Comparison of ENCODE assay signal across 8 mouse cellular contexts in genomic region chr2:35199541-35199940, GRCm38 (mm10). TPM values are rescaled to one million over a fixed set of nuclear protein-coding genes. Genes with fewer than 3 reads are reported as not detected.
DNase-seq lines count a peak whose midpoint lies in the region; ATAC-seq and TF ChIP-seq lines count a peak whose summit lies in the region.

No protein-coding gene starts in this region.

- H3K36me3 ChIP-seq in E14TG2a.4 (ENCODE audit: insufficient read depth, low read length), result peaks cover 12% of the 10 kb centered on the region; the same call in 1 of the 2 replicates
- no peaks in the 10 kb centered on the region for H3K36me3 ChIP-seq in forebrain, embryonic 15.5 days
- H3K36me3 ChIP-seq in liver, embryonic 16.5 days (ENCODE audit: control insufficient read depth, insufficient read depth), result no peaks in the 10 kb centered on the region

- TF ChIP-seq CTCF in E14TG2a.4 (conservative IDR thresholded peaks at IDR 0.05; ENCODE audit: low read length), result no peak

- H3K9me3 ChIP-seq in E14TG2a.4 (ENCODE audit: low read length), result peaks cover 17% of the 10 kb centered on the region
- no peaks in the 10 kb centered on the region for H3K9me3 ChIP-seq in forebrain, embryonic 15.5 days
- no peaks in the 10 kb centered on the region for H3K9me3 ChIP-seq in liver, embryonic 16.5 days (replicated peaks; ENCODE audit: control insufficient read depth, low read length)

- peak; percentile 14 for DNase-seq in embryo, embryonic 10 days (ENCODE audit: low spot score)
- no peak for DNase-seq in embryo, embryonic 10.5 days (ENCODE audit: low spot score)
- DNase-seq in adrenal gland, adult 2 months, result no peak
- no peak for DNase-seq in urinary bladder, postnatal 10 days (ENCODE audit: low spot score)

- 14% methylated on average over 5 of the region's 5 CpGs for WGBS in forebrain, embryonic 15.5 days
- under 1% methylated on average over 5 of the region's 5 CpGs for WGBS in liver, embryonic 16.5 days (ENCODE audit: insufficient replicate concordance)

- H3K9ac ChIP-seq in forebrain, embryonic 15.5 days (replicated peaks), result peak overlapping the region; percentile 98
- peak overlapping the region; percentile 99 for H3K9ac ChIP-seq in liver, embryonic 16.5 days (ENCODE audit: low read depth, low read length)

- H3K4me2 ChIP-seq in forebrain, embryonic 15.5 days (replicated peaks), result peak overlapping the region; percentile 61
- H3K4me2 ChIP-seq in liver, embryonic 16.5 days (ENCODE audit: low read depth, low read length), result peak overlapping the region; percentile 81

- peaks cover 21% of the 10 kb centered on the region for H3K4me1 ChIP-seq in E14TG2a.4 (replicated peaks; ENCODE audit: low read depth, low read length)
- peaks cover 36% of the 10 kb centered on the region for H3K4me1 ChIP-seq in forebrain, embryonic 15.5 days
- peaks cover 17% of the 10 kb centered on the region for H3K4me1 ChIP-seq in liver, embryonic 16.5 days (ENCODE audit: control insufficient read depth, low read depth, low read length)

- no peak for ATAC-seq in forebrain, embryonic 15.5 days (replicated peaks)
- no peak for ATAC-seq in liver, embryonic 16.5 days (ENCODE audit: low read depth)
- ATAC-seq in inflammation-experienced regulatory T-cells, adult 6 months, result no peak

- no peaks in the 10 kb centered on the region for H3K27me3 ChIP-seq in E14TG2a.4 (ENCODE audit: insufficient read depth, low read length)
- 0 out of 2 replicates have a peak, but pooled peaks cover 1% of the 10 kb centered on the region for H3K27me3 ChIP-seq in forebrain, embryonic 15.5 days
- no peaks in the 10 kb centered on the region for H3K27me3 ChIP-seq in liver, embryonic 16.5 days (ENCODE audit: control insufficient read depth, insufficient read depth, low read depth, low read length)

- H3K4me3 ChIP-seq in E14TG2a.4 (replicated peaks; ENCODE audit: low read length), result peak overlapping the region; percentile 94
- peak overlapping the region; percentile 94 for H3K4me3 ChIP-seq in forebrain, embryonic 15.5 days
- peak overlapping the region; percentile 94 for H3K4me3 ChIP-seq in liver, embryonic 16.5 days (ENCODE audit: low read depth, low read length)

- H3K27ac ChIP-seq in forebrain, embryonic 15.5 days (replicated peaks), result peak overlapping the region; percentile 97; the same call in 1 of the 2 replicates
- peak overlapping the region; percentile 96 for H3K27ac ChIP-seq in liver, embryonic 16.5 days (ENCODE audit: low read length)

RNA-seq across cellular contexts. Expression of gene Rab14, which starts 1.4 kb away (rescaled TPM):
- 445 and 460 TPM in 2 replicates for polyA plus RNA-seq in forebrain, embryonic 15.5 days (2015; fragmentation: Nextera tagmentation; extraction: Ambion mirVana)
- polyA plus RNA-seq in liver, embryonic 16.5 days (2015; fragmentation: Nextera tagmentation; extraction: Ambion mirVana), result 110 and 114 TPM in 2 replicates
- total RNA-seq in adrenal gland, adult 2 months (2021), result 100 to 1,000 TPM; 209 to 246 TPM
- polyA plus RNA-seq in adrenal gland, adult 2 months (2012; rRNA removed), result 3,789 and 4,325 TPM in 2 replicates
- 100 to 1,000 TPM; 103 to 133 (median 130) TPM for polyA plus RNA-seq in inflammation-experienced regulatory T-cells, adult 6 months (2017; shearing (Covaris generic))

RNA-seq across cellular contexts. Expression of gene Gsn, which starts 56.6 kb away (rescaled TPM):
- 18.0 and 18.1 TPM in 2 replicates for polyA plus RNA-seq in forebrain, embryonic 15.5 days (2015; fragmentation: Nextera tagmentation; extraction: Ambion mirVana)
- 163 and 188 TPM in 2 replicates for polyA plus RNA-seq in liver, embryonic 16.5 days (2015; fragmentation: Nextera tagmentation; extraction: Ambion mirVana)
- total RNA-seq in adrenal gland, adult 2 months (2021), result 1,000 to 10,000 TPM in 1 of 2 experiments, 100 to 1,000 TPM in 1; 335 to 1,033 TPM
- polyA plus RNA-seq in adrenal gland, adult 2 months (2012; rRNA removed), result 607 and 810 TPM in 2 replicates
- 10 to 100 TPM; 16.2 to 28.8 (median 25.4) TPM for polyA plus RNA-seq in inflammation-experienced regulatory T-cells, adult 6 months (2017; shearing (Covaris generic))
